Mouse (Mus musculus) small intestine, adult 2 months (tissue): ENCODE measurements around the gene Rps15. TPM values are rescaled to one million over a fixed set of nuclear protein-coding genes. Genes with fewer than 3 reads are reported as not detected.
A peak's percentile ranks its signal among the peaks of the same experiment; 100 is the strongest.

Source experiments
- H3K27ac ChIP-seq: fragments of 200-500 bp; 2 replicates; pipeline ENCODE4 v1.5.1; 2012; ENCODE audit warnings: low read depth, low read length, control low read depth, inconsistent platforms; ENCODE audit not compliant: insufficient read depth
- H3K27me3 ChIP-seq: fragments of 200-500 bp; 2 replicates; pipeline ENCODE4 v1.6.1; 2012; ENCODE audit warnings: mild to moderate bottlenecking, moderate library complexity, low read length, inconsistent platforms; ENCODE audit not compliant: control insufficient read depth, insufficient read depth
- H3K36me3 ChIP-seq: fragments of 200-500 bp; 2 replicates; pipeline ENCODE4 v1.6.1; 2012; ENCODE audit warnings: mild to moderate bottlenecking, low read length, control low read depth, inconsistent platforms; ENCODE audit not compliant: control insufficient read depth, insufficient read depth
- H3K4me1 ChIP-seq: fragments of 200-500 bp; 2 replicates; pipeline ENCODE4 v1.6.1; 2012; ENCODE audit warnings: low read length, inconsistent platforms, mixed read lengths; ENCODE audit not compliant: control insufficient read depth, insufficient read depth, insufficient read length
- H3K4me3 ChIP-seq: fragments of 200-500 bp; 2 replicates; pipeline ENCODE4 v1.5.1; 2012; ENCODE audit warnings: low read depth, mild to moderate bottlenecking, control low read depth, inconsistent platforms, low read length, moderate library complexity
- CTCF ChIP-seq: fragments of 200-500 bp; IDR thresholded peaks from 2 replicates; pipeline ENCODE4 v1.5.1; 2012; ENCODE audit warnings: low read depth, mild to moderate bottlenecking, control low read depth, inconsistent platforms, low read length, moderate library complexity, mixed read lengths; ENCODE audit not compliant: insufficient replicate concordance, insufficient read length; ENCODE audit errors: extremely low read depth
- POLR2A ChIP-seq: fragments of 200-500 bp; IDR thresholded peaks from 2 replicates; pipeline ENCODE4 v1.6.1; 2012; ENCODE audit warnings: low read depth, mild to moderate bottlenecking, control low read depth, inconsistent platforms, low read length, moderate library complexity
- WGBS: fragments of 180-500 bp; shearing (Covaris S2); methylation state at CpG from one replicate; pipeline ENCODE4 v1.1.7; 2018; 5-methylcytosine and 5-hydroxymethylcytosine counted together
- polyA plus RNA-seq: library from polyadenylated mRNA; depleted of rRNA; stranded (reverse); fragments of >200 nt; gene quantifications from 2 replicates; pipeline ENCODE4 v1.2.3, GENCODE M21; 2012

The Rps15 gene
- polyA plus RNA-seq, 1 experiment = 887 TPM

- H3K27me3 ChIP-seq = no peaks in the 10 kb centered on the region
- TF ChIP-seq CTCF = no peak
- no peak for TF ChIP-seq POLR2A
- H3K4me1 ChIP-seq = peaks cover 7% of the 10 kb centered on the region
- WGBS = 8% methylated on average over 2 of the region's 2 CpGs
- peaks cover 17% of the 10 kb centered on the region for H3K36me3 ChIP-seq
- no peak overlapping the region for H3K27ac ChIP-seq
- peak overlapping the region; percentile 83 for H3K4me3 ChIP-seq
Measured at GRCm38 (mm10) chr10:80250059-80250458, 42.2 kb upstream of the Rps15 start.

- Histone ChIP-seq H3K27ac (no peak overlapping the region), H3K36me3 (peaks cover 21% of the 10 kb centered on the region), H3K27me3 (no peaks in the 10 kb centered on the region), H3K4me3 (peak overlapping the region; percentile 0; the same call in 1 of the 2 replicates), H3K4me1 (peaks cover 9% of the 10 kb centered on the region)
- 82% methylated on average over 4 of the region's 4 CpGs for WGBS
- TF ChIP-seq POLR2A = no peak
- TF ChIP-seq CTCF = no peak
Measured at GRCm38 (mm10) chr10:80250573-80250972, 41.7 kb upstream of the Rps15 start.

- peaks cover 14% of the 10 kb centered on the region for H3K4me1 ChIP-seq
- H3K27ac ChIP-seq = no peak overlapping the region
- H3K4me3 ChIP-seq = no peak overlapping the region
- peaks cover 36% of the 10 kb centered on the region for H3K36me3 ChIP-seq
- H3K27me3 ChIP-seq = no peaks in the 10 kb centered on the region
- TF ChIP-seq CTCF = no peak
- TF ChIP-seq POLR2A = no peak
Measured at GRCm38 (mm10) chr10:80252011-80252410, 40.2 kb upstream of the Rps15 start.

GRCm38 (mm10) chr10:80252493-80253274, 39.6 kb upstream of the Rps15 start:
- no peaks in the 10 kb centered on the region for H3K27me3 ChIP-seq
- peaks cover 15% of the 10 kb centered on the region for H3K4me1 ChIP-seq
- H3K27ac ChIP-seq = no peak overlapping the region
- WGBS = 89% methylated on average over 11 of the region's 11 CpGs
- no peak overlapping the region for H3K4me3 ChIP-seq
- TF ChIP-seq POLR2A (no peak), CTCF (no peak)
- H3K36me3 ChIP-seq = peaks cover 36% of the 10 kb centered on the region

GRCm38 (mm10) chr10:80253551-80253950, 38.7 kb upstream of the Rps15 start:
- Histone ChIP-seq H3K4me3 (no peak overlapping the region), H3K27me3 (no peaks in the 10 kb centered on the region), H3K27ac (no peak overlapping the region), H3K36me3 (peaks cover 38% of the 10 kb centered on the region), H3K4me1 (peaks cover 19% of the 10 kb centered on the region)
- 70% methylated on average over 6 of the region's 6 CpGs for WGBS
- TF ChIP-seq CTCF = no peak
- TF ChIP-seq POLR2A = no peak

GRCm38 (mm10) chr10:80254331-80255297, 37.6 kb upstream of the Rps15 start:
- TF ChIP-seq POLR2A (no peak), CTCF (no peak)
- H3K36me3 ChIP-seq = peaks cover 40% of the 10 kb centered on the region
- H3K27me3 ChIP-seq = no peaks in the 10 kb centered on the region
- peaks cover 20% of the 10 kb centered on the region for H3K4me1 ChIP-seq
- H3K4me3 ChIP-seq = no peak overlapping the region
- WGBS = 93% methylated on average over 26 of the region's 26 CpGs
- no peak overlapping the region for H3K27ac ChIP-seq

- Histone ChIP-seq H3K4me3 (no peak overlapping the region), H3K27me3 (no peaks in the 10 kb centered on the region), H3K27ac (no peak overlapping the region), H3K36me3 (peaks cover 40% of the 10 kb centered on the region), H3K4me1 (peaks cover 25% of the 10 kb centered on the region)
- WGBS = 82% methylated on average over 5 of the region's 5 CpGs
- TF ChIP-seq CTCF (no peak), POLR2A (no peak)
Measured at GRCm38 (mm10) chr10:80255881-80256535, 36.2 kb upstream of the Rps15 start.
